Mouse (Mus musculus) frontal cortex, postnatal 10 days (tissue): ENCODE measurements around the gene Adam22.
A peak's percentile ranks its signal among the peaks of the same experiment; 100 is the strongest.

Source experiments
- DNase-seq, 2 experiments: peaks; one replicate each; pipeline ENCODE4 v3.0.0; 2022; ENCODE audit warnings: low spot score in 2 of 2, mixed read lengths in 1 of 2

Adam22 gene

GRCm38 (mm10) chr5:8367614-8368327 lies at the start of gene Adam22:
TSS of gene Adam22 (minus strand) at chr5:8368160.
- DNase-seq: peak; percentile 89 to 91

- no peak for DNase-seq
Measured at GRCm38 (mm10) chr5:8417443-8417842, 49.5 kb upstream of the Adam22 start.

- DNase-seq: no peak
Measured at GRCm38 (mm10) chr5:8416683-8417413, 48.9 kb upstream of the Adam22 start.

GRCm38 (mm10) chr5:8408746-8409145 lies 40.8 kb upstream of the Adam22 start:
- DNase-seq: no peak

GRCm38 (mm10) chr5:8397587-8398249 lies 29.8 kb upstream of the Adam22 start:
- no peak for DNase-seq

- no peak for DNase-seq
Measured at GRCm38 (mm10) chr5:8393891-8394583, 26.1 kb upstream of the Adam22 start.

- DNase-seq: no peak
Measured at GRCm38 (mm10) chr5:8374297-8374906, 6.4 kb upstream of the Adam22 start.

GRCm38 (mm10) chr5:8373415-8373814 lies 5.5 kb upstream of the Adam22 start:
- DNase-seq: no peak

- DNase-seq: no peak
Measured at GRCm38 (mm10) chr5:8368781-8369180, 821 bp upstream of the Adam22 start.

- no peak for DNase-seq
Measured at GRCm38 (mm10) chr5:8368328-8368692, 350 bp upstream of the Adam22 start.

GRCm38 (mm10) chr5:8366771-8367613 lies 968 bp downstream of the Adam22 start:
- peak; percentile 39 to 44 for DNase-seq

- no peak for DNase-seq
Measured at GRCm38 (mm10) chr5:8362361-8362760, 5.6 kb downstream of the Adam22 start.

GRCm38 (mm10) chr5:8357677-8358076 lies 10.3 kb downstream of the Adam22 start:
- DNase-seq: no peak

- DNase-seq: no peak
Measured at GRCm38 (mm10) chr5:8356885-8357651, 10.9 kb downstream of the Adam22 start.

- no peak for DNase-seq
Measured at GRCm38 (mm10) chr5:8356326-8356725, 11.6 kb downstream of the Adam22 start.

GRCm38 (mm10) chr5:8349557-8349956 lies 18.4 kb downstream of the Adam22 start:
- no peak for DNase-seq

GRCm38 (mm10) chr5:8346329-8346728 lies 21.6 kb downstream of the Adam22 start:
- no peak for DNase-seq

- DNase-seq: no peak
Measured at GRCm38 (mm10) chr5:8343296-8343695, 24.7 kb downstream of the Adam22 start.

- no peak for DNase-seq
Measured at GRCm38 (mm10) chr5:8341676-8342075, 26.3 kb downstream of the Adam22 start.
